Mouse (Mus musculus) neural tube, embryonic 14.5 days (tissue): ENCODE results near the gene Hrc. TPM values are rescaled to one million over a fixed set of nuclear protein-coding genes. Genes with fewer than 3 reads are reported as not detected.

Experiments used
- ATAC-seq: fragments of 200-750 bp; cut with Nextera tagmentation; 2 replicates; pipeline ENCODE4 v1.8.0; 2017; ENCODE audit warnings: low read depth, mild to moderate bottlenecking, moderate TSS enrichment, moderate library complexity
- H3K27ac ChIP-seq: fragments of 300-500 bp; sonication (generic); 2 replicates; pipeline ENCODE4 v1.5.1; 2014; ENCODE audit warnings: low read depth, mild to moderate bottlenecking, control low read depth, low read length, moderate library complexity, mixed read lengths
- H3K27me3 ChIP-seq: fragments of 300-500 bp; sonication (generic); 2 replicates; pipeline ENCODE4 v1.6.1; 2014; ENCODE audit warnings: low read length; ENCODE audit not compliant: control insufficient read depth, insufficient read depth
- H3K36me3 ChIP-seq: fragments of 300-500 bp; sonication (generic); 2 replicates; pipeline ENCODE4 v1.6.1; 2014; ENCODE audit warnings: low read length, mixed read lengths; ENCODE audit not compliant: control insufficient read depth, insufficient read depth
- H3K4me1 ChIP-seq: fragments of 300-500 bp; sonication (generic); 2 replicates; pipeline ENCODE4 v1.6.1; 2014; ENCODE audit warnings: low read length; ENCODE audit not compliant: control insufficient read depth, insufficient read depth
- H3K4me2 ChIP-seq: fragments of 300-500 bp; sonication (generic); 2 replicates; pipeline ENCODE4 v1.6.1; 2014; ENCODE audit warnings: mild to moderate bottlenecking, low read depth, low read length, control low read depth
- H3K4me3 ChIP-seq: fragments of 300-500 bp; sonication (generic); 2 replicates; pipeline ENCODE4 v1.5.1; 2014; ENCODE audit warnings: low read depth, low read length, control low read depth, mixed read lengths
- H3K9ac ChIP-seq: fragments of 300-500 bp; sonication (generic); replicated peaks from 2 replicates; pipeline ENCODE4 v1.6.1; 2014; ENCODE audit warnings: low read depth, mild to moderate bottlenecking, control low read depth, low read length, mixed read lengths
- H3K9me3 ChIP-seq: fragments of 300-500 bp; sonication (generic); 2 replicates; pipeline ENCODE4 v1.6.1; 2016; ENCODE audit warnings: low read length; ENCODE audit not compliant: control insufficient read depth
- WGBS: fragments of 180-500 bp; shearing (Covaris S2); extraction: QIAGEN DNeasy Blood & Tissue Kit; methylation state at CpG from one replicate; pipeline ENCODE4 v1.1.7; 2014; 5-methylcytosine and 5-hydroxymethylcytosine counted together
- polyA plus RNA-seq: library from polyadenylated mRNA; unstranded; fragments of >200 nt; fragmentation: Nextera tagmentation; extraction: Ambion mirVana; gene quantifications from 2 replicates; pipeline ENCODE4 v1.2.1, GENCODE M21; 2014

The Hrc gene
- polyA plus RNA-seq, 1 experiment from 2014 or later, result 0.13 TPM

GRCm38 (mm10) chr7:45325800-45326199 lies 9.3 kb upstream of the Hrc start:
- Histone ChIP-seq H3K9me3 (no peaks in the 10 kb centered on the region), H3K4me1 (no peaks in the 10 kb centered on the region)
- ATAC-seq, result no peak

GRCm38 (mm10) chr7:45328841-45329475 lies 6.1 kb upstream of the Hrc start:
- H3K36me3 ChIP-seq, result no peaks in the 10 kb centered on the region
- no peak overlapping the region for H3K4me3 ChIP-seq
- H3K4me1 ChIP-seq, result peaks cover 11% of the 10 kb centered on the region; the same call in 1 of the 2 replicates
- no peak overlapping the region for H3K4me2 ChIP-seq
- WGBS, result 76% methylated on average over 13 of the region's 13 CpGs
- no peaks in the 10 kb centered on the region for H3K27me3 ChIP-seq
- H3K27ac ChIP-seq, result no peak overlapping the region
- no peaks in the 10 kb centered on the region for H3K9me3 ChIP-seq
- H3K9ac ChIP-seq, result no peak overlapping the region
- ATAC-seq, result no peak

More at GRCm38 (mm10) chr7:45325800-45326199, 9.3 kb upstream of the Hrc start:
- Histone ChIP-seq H3K36me3 (no peaks in the 10 kb centered on the region), H3K27me3 (no peaks in the 10 kb centered on the region), H3K9ac (no peak overlapping the region), H3K27ac (no peak overlapping the region), H3K4me2 (no peak overlapping the region), H3K4me3 (no peak overlapping the region)

GRCm38 (mm10) chr7:45331502-45331901 lies 3.6 kb upstream of the Hrc start:
- H3K9ac ChIP-seq, result no peak overlapping the region
- WGBS, result 87% methylated on average over 6 of the region's 6 CpGs
- no peak for ATAC-seq
- no peaks in the 10 kb centered on the region for H3K27me3 ChIP-seq
- H3K4me1 ChIP-seq, result peaks cover 11% of the 10 kb centered on the region; the same call in 1 of the 2 replicates
- H3K4me3 ChIP-seq, result no peak overlapping the region
- no peaks in the 10 kb centered on the region for H3K36me3 ChIP-seq
- no peak overlapping the region for H3K27ac ChIP-seq
- no peak overlapping the region for H3K4me2 ChIP-seq
- no peaks in the 10 kb centered on the region for H3K9me3 ChIP-seq

GRCm38 (mm10) chr7:45332685-45333425 lies 2.2 kb upstream of the Hrc start:
- no peaks in the 10 kb centered on the region for H3K27me3 ChIP-seq
- H3K27ac ChIP-seq, result no peak overlapping the region
- 3% methylated on average over 22 of the region's 22 CpGs for WGBS
- peak overlapping the region; percentile 53 for H3K9ac ChIP-seq
- no peaks in the 10 kb centered on the region for H3K36me3 ChIP-seq
- ATAC-seq, result peak; percentile 58; the same call in 1 of the 2 replicates
- peak overlapping the region; percentile 91 for H3K4me2 ChIP-seq
- peak overlapping the region; percentile 51 for H3K4me3 ChIP-seq
- H3K4me1 ChIP-seq, result peaks cover 11% of the 10 kb centered on the region; the same call in 1 of the 2 replicates
- no peaks in the 10 kb centered on the region for H3K9me3 ChIP-seq

- Histone ChIP-seq H3K4me1 (peaks cover 11% of the 10 kb centered on the region; the same call in 1 of the 2 replicates), H3K36me3 (no peaks in the 10 kb centered on the region), H3K27me3 (no peaks in the 10 kb centered on the region), H3K9ac (peak within 1 kb of the TSS; percentile 53), H3K9me3 (no peaks in the 10 kb centered on the region), H3K4me2 (peak within 1 kb of the TSS; percentile 91), H3K4me3 (peak within 1 kb of the TSS; percentile 51), H3K27ac (peak within 1 kb of the TSS; percentile 22; the same call in 1 of the 2 replicates)
- peak; percentile 59; the same call in 1 of the 2 replicates for ATAC-seq
- WGBS, result under 1% methylated on average over 38 of the region's 38 CpGs
Measured at GRCm38 (mm10) chr7:45333431-45333982, 1.6 kb upstream of the Hrc start, which contains the start of gene Trpm4. Trpm4 (minus strand) TSS chr7:45333780.

GRCm38 (mm10) chr7:45334605-45335004 lies 485 bp upstream of the Hrc start:
- Histone ChIP-seq H3K9ac (no peak overlapping the region), H3K9me3 (no peaks in the 10 kb centered on the region), H3K4me1 (peaks cover 17% of the 10 kb centered on the region; the same call in 1 of the 2 replicates), H3K4me2 (no peak overlapping the region), H3K36me3 (no peaks in the 10 kb centered on the region), H3K27ac (no peak overlapping the region), H3K4me3 (no peak overlapping the region), H3K27me3 (no peaks in the 10 kb centered on the region)
- 32% methylated on average over 3 of the region's 3 CpGs for WGBS
- ATAC-seq, result no peak

- Histone ChIP-seq H3K4me1 (peaks cover 22% of the 10 kb centered on the region; the same call in 1 of the 2 replicates), H3K27ac (no peak overlapping the region), H3K4me3 (no peak overlapping the region), H3K9me3 (no peaks in the 10 kb centered on the region), H3K27me3 (no peaks in the 10 kb centered on the region), H3K9ac (no peak overlapping the region), H3K4me2 (no peak overlapping the region), H3K36me3 (no peaks in the 10 kb centered on the region)
- no peak for ATAC-seq
- WGBS, result 93% methylated on average over 4 of the region's 4 CpGs
Measured at GRCm38 (mm10) chr7:45336319-45336718, 1.2 kb downstream of the Hrc start.

GRCm38 (mm10) chr7:45337469-45337868 lies 2.4 kb downstream of the Hrc start:
- Histone ChIP-seq H3K9me3 (no peaks in the 10 kb centered on the region), H3K27me3 (no peaks in the 10 kb centered on the region), H3K4me3 (no peak overlapping the region), H3K4me2 (no peak overlapping the region), H3K9ac (no peak overlapping the region), H3K36me3 (no peaks in the 10 kb centered on the region), H3K27ac (no peak overlapping the region), H3K4me1 (peaks cover 21% of the 10 kb centered on the region; the same call in 1 of the 2 replicates)
- ATAC-seq, result no peak
- 10% methylated on average over 4 of the region's 4 CpGs for WGBS
